Mouse (Mus musculus) liver (tissue): ENCODE data around the gene Mrgprb4.

Experiments used
- DNase-seq: peaks from one replicate; pipeline ENCODE4 v3.0.0-alpha.2; 2020; ENCODE audit warnings: mixed read lengths

Gene Mrgprb4

GRCm38 (mm10) chr7:48199188-48199587 is at the start of gene Mrgprb4:
Gene Mrgprb4, minus strand, starts transcription at chr7:48199288.
- no peak for DNase-seq

GRCm38 (mm10) chr7:48226114-48226513 is 27.0 kb upstream of the Mrgprb4 start:
- DNase-seq = no peak

GRCm38 (mm10) chr7:48225065-48225464 is 26.0 kb upstream of the Mrgprb4 start:
- DNase-seq = no peak

GRCm38 (mm10) chr7:48168919-48169318 is 30.2 kb downstream of the Mrgprb4 start, which contains the start of gene Mrgprb5:
Gene Mrgprb5, minus strand, starts transcription at chr7:48169019.
- no peak for DNase-seq

- DNase-seq = no peak
Observed at GRCm38 (mm10) chr7:48167471-48167870, 31.6 kb downstream of the Mrgprb4 start.
